Mouse (Mus musculus): Measurements from ENCODE around the gene Hmgb4.

- TF ChIP-seq GATA1 (IDR thresholded peaks at IDR 0.05; ENCODE audit: borderline replicate concordance, low read length) (no peak), FLI1 (IDR thresholded peaks at IDR 0.05; ENCODE audit: low read length) (no peak)
Measured at GRCm38 (mm10) chr4:128260907-128261560, at the start of gene Hmgb4.

Measured in megakaryocyte, embryonic 14.5 days (primary cell).